Mouse (Mus musculus): ENCODE measurements around the gene 4931400O07Rik. TPM values are rescaled to one million over a fixed set of nuclear protein-coding genes. Genes with fewer than 3 reads are reported as not detected.

The 4931400O07Rik gene
- polyA plus RNA-seq (2012; rRNA removed), result not detected in 2 replicates

DNA sequence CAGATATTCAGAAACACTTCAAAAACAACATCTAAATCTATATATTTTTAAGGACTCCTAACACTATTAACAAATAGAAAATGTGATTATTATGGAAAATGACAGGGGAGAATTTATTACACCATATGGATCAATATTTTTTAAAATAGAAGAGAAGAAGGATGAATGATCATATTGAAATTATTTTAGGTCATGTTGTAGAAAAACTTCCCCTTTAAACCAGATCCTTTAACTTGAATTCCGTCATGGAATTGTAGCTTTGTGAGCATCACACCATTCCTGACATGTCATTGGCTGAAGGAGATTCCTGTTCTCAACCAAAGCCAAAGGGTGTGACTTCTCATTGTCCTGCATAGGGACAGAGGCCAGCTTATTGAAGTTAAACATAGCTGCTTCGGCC lies at the start of gene 4931400O07Rik:
Gene 4931400O07Rik (plus strand): TSS at position 301 of the 400 bp plus-strand sequence.
- TF ChIP-seq CTCF (IDR thresholded peaks at IDR 0.05; ENCODE audit: extremely low read depth, insufficient read depth, insufficient read length, insufficient replicate concordance) (no peak), POLR2A (IDR thresholded peaks at IDR 0.05; ENCODE audit: low read depth, low read length) (no peak)
- WGBS, result 85% methylated on average over 2 of the region's 2 CpGs
- no peaks in the 10 kb centered on the region for H3K36me3 ChIP-seq (ENCODE audit: control insufficient read depth, insufficient read depth, low read length)

More for the DNA sequence above, at the start of gene 4931400O07Rik:
- Histone ChIP-seq H3K4me3 (ENCODE audit: extremely low read depth, insufficient read depth, insufficient read length) (no peak within 1 kb of the TSS), H3K27me3 (ENCODE audit: control insufficient read depth, insufficient read depth, low read length) (no peaks in the 10 kb centered on the region), H3K4me1 (ENCODE audit: control insufficient read depth, insufficient read depth, insufficient read length) (no peaks in the 10 kb centered on the region), H3K27ac (ENCODE audit: insufficient read depth, low read length) (no peak within 1 kb of the TSS)
- DNase-seq (ENCODE audit: low read depth in 1 of 2, low spot score in 2 of 2), result no peak

Other genes with a start within 250 kb of the 4931400O07Rik start
- not detected in 2 replicates for gene 4933402E13Rik, start 184.5 kb upstream of the 4931400O07Rik start, polyA plus RNA-seq (2012; rRNA removed)